Mouse (Mus musculus) hindbrain, postnatal 0 days (tissue): ENCODE measurements around the gene Ptpn13. TPM values are rescaled to one million over a fixed set of nuclear protein-coding genes. Genes with fewer than 3 reads are reported as not detected.
A peak's percentile ranks its signal among the peaks of the same experiment; 100 is the strongest.

ENCODE experiments used
- ATAC-seq: fragments of 200-750 bp; cut with Nextera tagmentation; 2 replicates; pipeline ENCODE4 v1.8.0; 2017; ENCODE audit warnings: mild to moderate bottlenecking, moderate TSS enrichment, moderate library complexity
- DNase-seq: peaks from one replicate; pipeline ENCODE4 v3.0.0-alpha.2; 2015; ENCODE audit warnings: low spot score
- H3K27ac ChIP-seq: fragments of 300-500 bp; sonication (generic); 2 replicates; pipeline ENCODE4 v1.5.1; 2014; ENCODE audit warnings: mild to moderate bottlenecking
- H3K27me3 ChIP-seq: fragments of 300-500 bp; sonication (generic); 2 replicates; pipeline ENCODE4 v1.6.1; 2014; ENCODE audit warnings: low read length, mixed read lengths; ENCODE audit not compliant: insufficient read depth
- H3K36me3 ChIP-seq: fragments of 300-500 bp; sonication (generic); 2 replicates; pipeline ENCODE4 v1.6.1; 2014; ENCODE audit warnings: low read length, mixed read lengths; ENCODE audit not compliant: insufficient read depth
- H3K4me1 ChIP-seq: fragments of 300-500 bp; sonication (generic); 2 replicates; pipeline ENCODE4 v1.6.1; 2014; ENCODE audit warnings: antibody characterized with exemption, low read length, mixed read lengths; ENCODE audit not compliant: insufficient read depth
- H3K4me2 ChIP-seq: fragments of 300-500 bp; sonication (generic); 2 replicates; pipeline ENCODE4 v1.6.1; 2014; ENCODE audit warnings: low read depth, mild to moderate bottlenecking, low read length, moderate library complexity, mixed read lengths
- H3K4me3 ChIP-seq: fragments of 300-500 bp; sonication (generic); 2 replicates; pipeline ENCODE4 v1.5.1; 2014; ENCODE audit warnings: low read length
- H3K9ac ChIP-seq: fragments of 300-500 bp; sonication (generic); replicated peaks from 2 replicates; pipeline ENCODE4 v1.6.1; 2014; ENCODE audit warnings: mild to moderate bottlenecking, low read length, moderate library complexity, mixed read lengths
- H3K9me3 ChIP-seq: fragments of 300-500 bp; sonication (generic); 2 replicates; pipeline ENCODE4 v1.6.1; 2016; ENCODE audit warnings: low read length, mixed read lengths
- CTCF ChIP-seq: IDR thresholded peaks from 2 replicates; pipeline ENCODE4 v1.5.1; 2016; ENCODE audit warnings: antibody characterized with exemption, control low read depth, low read depth
- WGBS: fragments of 180-500 bp; shearing (Covaris S2); extraction: QIAGEN DNeasy Blood & Tissue Kit; methylation state at CpG from one replicate; pipeline ENCODE4 v1.1.7; 2014; 5-methylcytosine and 5-hydroxymethylcytosine counted together
- polyA plus RNA-seq: library from polyadenylated mRNA; unstranded; fragments of >200 nt; fragmentation: Nextera tagmentation; extraction: Ambion mirVana; gene quantifications from 2 replicates; pipeline ENCODE4 v1.2.1, GENCODE M21; 2015
- total RNA-seq: library from RNA; depleted of rRNA; stranded (reverse); fragments of >200 nt; gene quantifications from 2 replicates; pipeline ENCODE4 v1.2.3, GENCODE M21; 2014

Ptpn13 gene
- total and polyA plus RNA-seq, 2 experiments from 2014 or later, result 2.8 to 12.9 TPM

- H3K9ac ChIP-seq, result no peak overlapping the region
- no peaks in the 10 kb centered on the region for H3K9me3 ChIP-seq
- no peaks in the 10 kb centered on the region for H3K27me3 ChIP-seq
- H3K4me3 ChIP-seq, result no peak overlapping the region
- WGBS, result 69% methylated on average over 3 of the region's 3 CpGs
- no peak overlapping the region for H3K27ac ChIP-seq
- no peaks in the 10 kb centered on the region for H3K4me1 ChIP-seq
- no peaks in the 10 kb centered on the region for H3K36me3 ChIP-seq
- DNase-seq (no peak), ATAC-seq (no peak)
- TF ChIP-seq CTCF, result no peak
- H3K4me2 ChIP-seq, result no peak overlapping the region
Observed at GRCm38 (mm10) chr5:103431479-103431878, 6.5 kb downstream of the Ptpn13 start.

GRCm38 (mm10) chr5:103436039-103436944 lies 11.3 kb downstream of the Ptpn13 start:
- H3K4me2 ChIP-seq, result peak overlapping the region; percentile 43
- no peak for TF ChIP-seq CTCF
- no peak for ATAC-seq
- H3K27me3 ChIP-seq, result no peaks in the 10 kb centered on the region
- no peak overlapping the region for H3K9ac ChIP-seq
- no peak overlapping the region for H3K4me3 ChIP-seq
- DNase-seq, result no peak
- no peaks in the 10 kb centered on the region for H3K9me3 ChIP-seq
- no peaks in the 10 kb centered on the region for H3K4me1 ChIP-seq
- 22% methylated on average over 19 of the region's 19 CpGs for WGBS
- no peaks in the 10 kb centered on the region for H3K36me3 ChIP-seq
- H3K27ac ChIP-seq, result no peak overlapping the region

- Histone ChIP-seq H3K9ac (no peak overlapping the region), H3K4me3 (no peak overlapping the region), H3K27me3 (no peaks in the 10 kb centered on the region), H3K36me3 (no peaks in the 10 kb centered on the region), H3K27ac (no peak overlapping the region), H3K4me1 (no peaks in the 10 kb centered on the region), H3K9me3 (no peaks in the 10 kb centered on the region), H3K4me2 (no peak overlapping the region)
- no peak for ATAC-seq
- no peak for DNase-seq
- no peak for TF ChIP-seq CTCF
- WGBS, result 71% methylated on average over 3 of the region's 3 CpGs
Observed at GRCm38 (mm10) chr5:103437714-103438113, 12.7 kb downstream of the Ptpn13 start.

- no peaks in the 10 kb centered on the region for H3K27me3 ChIP-seq
- WGBS, result 90% methylated on average over 11 of the region's 11 CpGs
- no peak for TF ChIP-seq CTCF
- no peaks in the 10 kb centered on the region for H3K9me3 ChIP-seq
- no peak overlapping the region for H3K4me2 ChIP-seq
- no peak for DNase-seq
- ATAC-seq, result no peak
- H3K4me1 ChIP-seq, result no peaks in the 10 kb centered on the region
- no peak overlapping the region for H3K27ac ChIP-seq
- no peaks in the 10 kb centered on the region for H3K36me3 ChIP-seq
- no peak overlapping the region for H3K9ac ChIP-seq
- H3K4me3 ChIP-seq, result no peak overlapping the region
Observed at GRCm38 (mm10) chr5:103439171-103439570, 14.2 kb downstream of the Ptpn13 start.

GRCm38 (mm10) chr5:103440418-103441276 lies 15.7 kb downstream of the Ptpn13 start:
- ATAC-seq, result no peak
- H3K27ac ChIP-seq, result no peak overlapping the region
- 93% methylated on average over 11 of the region's 11 CpGs for WGBS
- no peaks in the 10 kb centered on the region for H3K9me3 ChIP-seq
- no peaks in the 10 kb centered on the region for H3K36me3 ChIP-seq
- H3K4me2 ChIP-seq, result no peak overlapping the region
- DNase-seq, result no peak
- H3K9ac ChIP-seq, result no peak overlapping the region
- H3K4me1 ChIP-seq, result no peaks in the 10 kb centered on the region
- H3K4me3 ChIP-seq, result no peak overlapping the region
- no peak for TF ChIP-seq CTCF
- no peaks in the 10 kb centered on the region for H3K27me3 ChIP-seq

- Histone ChIP-seq H3K4me1 (no peaks in the 10 kb centered on the region), H3K4me2 (no peak overlapping the region), H3K27ac (no peak overlapping the region), H3K27me3 (no peaks in the 10 kb centered on the region), H3K9ac (no peak overlapping the region), H3K36me3 (no peaks in the 10 kb centered on the region), H3K9me3 (no peaks in the 10 kb centered on the region), H3K4me3 (no peak overlapping the region)
- 28% methylated on average over 4 of the region's 4 CpGs for WGBS
- DNase-seq (no peak), ATAC-seq (no peak)
- no peak for TF ChIP-seq CTCF
Observed at GRCm38 (mm10) chr5:103441706-103442105, 16.7 kb downstream of the Ptpn13 start.
